Mouse (Mus musculus) hindbrain, embryonic 15.5 days (tissue): ENCODE results near the gene S100pbp. TPM values are rescaled to one million over a fixed set of nuclear protein-coding genes. Genes with fewer than 3 reads are reported as not detected.
A peak's percentile ranks its signal among the peaks of the same experiment; 100 is the strongest.

Source experiments
- ATAC-seq: fragments of 200-750 bp; cut with Nextera tagmentation; 2 replicates; pipeline ENCODE4 v1.8.0; 2017; ENCODE audit warnings: low read depth, moderate number of reproducible peaks, moderate TSS enrichment; ENCODE audit not compliant: low FRiP score
- H3K27ac ChIP-seq: fragments of 300-500 bp; sonication (generic); replicated peaks from 2 replicates; pipeline ENCODE4 v1.5.1; 2015; ENCODE audit warnings: mild to moderate bottlenecking, inconsistent platforms
- H3K27me3 ChIP-seq: fragments of 300-500 bp; sonication (generic); 2 replicates; pipeline ENCODE4 v1.6.1; 2015; ENCODE audit warnings: control low read depth, inconsistent platforms
- H3K36me3 ChIP-seq: fragments of 300-500 bp; sonication (generic); 2 replicates; pipeline ENCODE4 v1.6.1; 2015; ENCODE audit warnings: control low read depth, inconsistent platforms
- H3K4me1 ChIP-seq: fragments of 300-500 bp; sonication (generic); replicated peaks from 2 replicates; pipeline ENCODE4 v1.6.1; 2015; ENCODE audit warnings: control low read depth, inconsistent platforms
- H3K4me2 ChIP-seq: fragments of 300-500 bp; sonication (generic); 2 replicates; pipeline ENCODE4 v1.6.1; 2015; ENCODE audit warnings: moderate library complexity, mild to moderate bottlenecking, inconsistent platforms
- H3K4me3 ChIP-seq: fragments of 300-500 bp; sonication (generic); 2 replicates; pipeline ENCODE4 v1.5.1; 2015; ENCODE audit warnings: mild to moderate bottlenecking, inconsistent platforms
- H3K9ac ChIP-seq: fragments of 300-500 bp; sonication (generic); 2 replicates; pipeline ENCODE4 v1.6.1; 2015; ENCODE audit warnings: inconsistent platforms
- H3K9me3 ChIP-seq: fragments of 300-500 bp; sonication (generic); 2 replicates; pipeline ENCODE4 v1.6.1; 2016; ENCODE audit warnings: control low read depth, inconsistent platforms
- WGBS: fragments of 180-500 bp; shearing (Covaris S2); methylation state at CpG from one replicate; pipeline ENCODE4 v1.1.7; 2015; 5-methylcytosine and 5-hydroxymethylcytosine counted together
- polyA plus RNA-seq: library from polyadenylated mRNA; unstranded; fragments of >200 nt; fragmentation: Nextera tagmentation; extraction: Ambion mirVana; gene quantifications from 2 replicates; pipeline ENCODE4 v1.2.1, GENCODE M21; 2015

The S100pbp gene
- polyA plus RNA-seq, 1 experiment from 2014 or later: 19.6 TPM

- peaks cover 5% of the 10 kb centered on the region; the same call in 1 of the 2 replicates for H3K36me3 ChIP-seq
- H3K27ac ChIP-seq: peak overlapping the region; percentile 84
- peak overlapping the region; percentile 0; the same call in 1 of the 2 replicates for H3K9ac ChIP-seq
- WGBS: 41% methylated on average over 16 of the region's 16 CpGs
- H3K4me1 ChIP-seq: peaks cover 40% of the 10 kb centered on the region
- H3K27me3 ChIP-seq: no peaks in the 10 kb centered on the region
- H3K4me3 ChIP-seq: no peak overlapping the region
- no peaks in the 10 kb centered on the region for H3K9me3 ChIP-seq
- H3K4me2 ChIP-seq: no peak overlapping the region
- ATAC-seq: peak; percentile 78
Observed at GRCm38 (mm10) chr4:129144401-129145367, 44.8 kb downstream of the S100pbp start.

GRCm38 (mm10) chr4:129143509-129143908 lies 46.0 kb downstream of the S100pbp start:
- 0 out of 2 replicates have a peak, but pooled peaks cover 1% of the 10 kb centered on the region for H3K27me3 ChIP-seq
- no peaks in the 10 kb centered on the region for H3K9me3 ChIP-seq
- WGBS: 91% methylated on average over 5 of the region's 5 CpGs
- H3K4me1 ChIP-seq: peaks cover 39% of the 10 kb centered on the region
- ATAC-seq: no peak
- H3K36me3 ChIP-seq: no peaks in the 10 kb centered on the region
- no peak overlapping the region for H3K4me2 ChIP-seq
- H3K9ac ChIP-seq: no peak overlapping the region
- no peak overlapping the region for H3K4me3 ChIP-seq
- H3K27ac ChIP-seq: peak overlapping the region; percentile 84; the same call in 1 of the 2 replicates

DNA sequence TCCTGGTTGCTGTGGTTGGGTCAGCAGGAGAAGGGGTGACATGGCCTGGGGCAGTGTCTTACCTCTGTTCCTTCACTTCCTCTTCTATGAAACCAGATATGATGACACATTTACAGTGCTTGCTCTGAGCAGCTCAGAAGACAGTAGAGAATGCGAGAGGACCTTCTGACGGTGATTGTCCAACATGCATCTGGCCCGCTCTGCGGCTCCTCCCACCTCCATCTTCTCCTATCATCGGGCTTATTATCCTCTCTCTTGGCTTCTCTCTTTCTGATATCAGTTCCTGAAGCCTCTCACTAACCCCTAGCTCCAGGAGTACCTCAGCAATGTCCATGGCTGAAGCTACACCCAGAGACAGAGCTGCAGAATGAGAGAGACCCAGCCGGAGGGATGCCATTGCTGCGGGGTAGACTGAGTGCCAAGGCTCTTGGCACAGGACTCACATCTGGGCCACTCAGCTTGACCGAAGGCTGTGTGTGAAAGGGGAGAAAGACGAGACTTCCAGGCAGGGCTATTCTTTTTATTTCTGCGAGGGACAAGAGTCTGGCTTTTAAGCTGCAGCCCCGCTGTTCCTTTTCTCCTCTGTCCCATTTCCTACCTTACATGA lies 47.0 kb downstream of the S100pbp start:
- H3K9ac ChIP-seq: no peak overlapping the region
- ATAC-seq: no peak
- 77% methylated on average over 11 of the region's 11 CpGs for WGBS
- H3K27ac ChIP-seq: 0 out of 2 replicates have a peak overlapping the region, but pooled peaks have one; percentile 14
- no peaks in the 10 kb centered on the region for H3K9me3 ChIP-seq
- H3K36me3 ChIP-seq: no peaks in the 10 kb centered on the region
- H3K4me1 ChIP-seq: peaks cover 41% of the 10 kb centered on the region
- no peak overlapping the region for H3K4me3 ChIP-seq
- H3K27me3 ChIP-seq: 0 out of 2 replicates have a peak, but pooled peaks cover 4% of the 10 kb centered on the region
- H3K4me2 ChIP-seq: no peak overlapping the region

GRCm38 (mm10) chr4:129141560-129142438 lies 47.7 kb downstream of the S100pbp start:
- no peak for ATAC-seq
- Histone ChIP-seq H3K9ac (no peak overlapping the region), H3K4me3 (no peak overlapping the region), H3K27me3 (0 out of 2 replicates have a peak, but pooled peaks cover 4% of the 10 kb centered on the region), H3K36me3 (no peaks in the 10 kb centered on the region), H3K4me2 (no peak overlapping the region), H3K27ac (peak overlapping the region; percentile 25; the same call in 1 of the 2 replicates), H3K9me3 (no peaks in the 10 kb centered on the region), H3K4me1 (peaks cover 47% of the 10 kb centered on the region)
- 63% methylated on average over 17 of the region's 17 CpGs for WGBS

DNA sequence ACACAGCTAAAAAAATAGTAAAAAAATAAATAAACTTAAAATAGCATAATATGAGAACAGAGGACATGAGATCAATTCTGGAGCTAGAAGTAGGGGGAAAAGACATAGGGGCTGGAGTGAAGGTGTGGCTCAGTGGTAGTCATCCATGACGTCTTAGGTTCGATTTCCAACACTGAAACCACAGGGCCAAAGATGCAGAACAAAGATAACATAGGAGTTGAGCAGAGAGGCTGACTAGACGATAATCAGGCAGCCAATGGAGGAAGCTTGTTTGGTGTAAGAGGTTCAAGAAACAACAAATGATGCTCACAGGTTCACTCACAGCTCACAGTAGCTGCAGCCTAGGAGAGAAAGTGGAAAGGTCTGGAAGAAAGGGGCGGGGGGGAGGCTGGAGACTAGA lies 48.7 kb downstream of the S100pbp start:
- WGBS: 88% methylated on average over 4 of the region's 4 CpGs
- ATAC-seq: no peak

GRCm38 (mm10) chr4:129139642-129140041 lies 49.9 kb downstream of the S100pbp start:
- H3K4me3 ChIP-seq: no peak overlapping the region
- no peak overlapping the region for H3K9ac ChIP-seq
- no peak overlapping the region for H3K27ac ChIP-seq
- no peaks in the 10 kb centered on the region for H3K36me3 ChIP-seq
- H3K27me3 ChIP-seq: 0 out of 2 replicates have a peak, but pooled peaks cover 8% of the 10 kb centered on the region
- H3K9me3 ChIP-seq: no peaks in the 10 kb centered on the region
- H3K4me1 ChIP-seq: peaks cover 48% of the 10 kb centered on the region
- WGBS: 88% methylated on average over 5 of the region's 5 CpGs
- no peak for ATAC-seq
- no peak overlapping the region for H3K4me2 ChIP-seq

More for the DNA sequence above, 48.7 kb downstream of the S100pbp start:
- Histone ChIP-seq H3K9me3 (no peaks in the 10 kb centered on the region), H3K36me3 (no peaks in the 10 kb centered on the region), H3K4me1 (peaks cover 53% of the 10 kb centered on the region), H3K9ac (no peak overlapping the region), H3K4me3 (no peak overlapping the region), H3K27ac (no peak overlapping the region), H3K27me3 (0 out of 2 replicates have a peak, but pooled peaks cover 4% of the 10 kb centered on the region), H3K4me2 (no peak overlapping the region)

GRCm38 (mm10) chr4:129137392-129138321 lies 51.9 kb downstream of the S100pbp start:
- WGBS: 43% methylated on average over 14 of the region's 14 CpGs
- Histone ChIP-seq H3K9me3 (no peaks in the 10 kb centered on the region), H3K4me1 (peaks cover 36% of the 10 kb centered on the region)

DNA sequence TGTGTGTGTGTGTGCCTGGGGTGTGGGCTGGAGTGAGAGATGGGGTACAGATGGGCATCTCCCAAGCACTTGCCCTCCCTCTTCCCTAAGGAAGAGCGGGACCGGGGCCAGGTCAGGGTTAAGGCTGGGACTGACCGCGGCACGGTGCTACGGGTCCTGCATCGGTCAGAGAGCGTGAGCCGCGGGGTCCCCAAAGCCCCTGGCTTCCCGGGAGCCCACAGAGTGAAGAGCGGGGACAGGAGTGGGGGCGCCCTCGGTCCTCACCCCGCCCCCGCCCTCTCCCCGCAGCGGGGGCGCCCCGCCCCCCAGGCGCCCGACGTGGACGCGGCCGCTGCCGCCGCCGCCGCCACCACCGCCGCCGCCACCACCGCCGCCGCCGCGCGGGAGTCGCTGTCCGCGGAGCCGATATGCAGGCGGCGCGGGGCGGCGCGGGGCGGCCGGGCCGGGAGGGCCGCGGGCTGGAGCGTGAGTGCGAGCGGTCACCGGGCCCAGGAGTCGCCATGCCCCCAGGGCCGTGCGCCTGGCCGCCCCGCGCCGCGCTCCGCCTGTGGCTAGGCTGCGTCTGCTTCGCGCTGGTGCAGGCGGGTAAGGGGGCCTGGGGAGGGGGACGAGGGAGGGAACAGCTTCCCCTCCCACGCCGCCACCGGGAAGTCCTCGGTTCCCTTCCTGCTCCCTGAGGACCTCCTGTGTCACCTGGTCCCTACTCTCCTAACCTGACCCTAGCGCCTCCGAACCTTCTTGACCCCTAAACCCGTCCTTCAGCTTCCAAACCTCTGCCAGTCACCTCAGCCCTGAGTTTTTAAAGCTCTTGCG lies 52.7 kb downstream of the S100pbp start, which contains the start of gene Fndc5:
Gene Fndc5 (plus strand): TSS at position 421 of the 813 bp plus-strand sequence.
- Histone ChIP-seq H3K4me1 (peaks cover 27% of the 10 kb centered on the region), H3K4me3 (peak within 1 kb of the TSS; percentile 56), H3K4me2 (peak within 1 kb of the TSS; percentile 97), H3K27me3 (0 out of 2 replicates have a peak, but pooled peaks cover 8% of the 10 kb centered on the region), H3K9me3 (no peaks in the 10 kb centered on the region), H3K9ac (peak within 1 kb of the TSS; percentile 67), H3K36me3 (no peaks in the 10 kb centered on the region), H3K27ac (no peak within 1 kb of the TSS)
- 3% methylated on average over 21 of the region's 80 CpGs for WGBS
- 0 out of 2 replicates have a peak, but pooled peaks have one; percentile 21 for ATAC-seq

More at GRCm38 (mm10) chr4:129137392-129138321, 51.9 kb downstream of the S100pbp start:
- Histone ChIP-seq H3K36me3 (no peaks in the 10 kb centered on the region), H3K27me3 (0 out of 2 replicates have a peak, but pooled peaks cover 8% of the 10 kb centered on the region), H3K4me3 (peak overlapping the region; percentile 56), H3K27ac (no peak overlapping the region), H3K4me2 (peak overlapping the region; percentile 97), H3K9ac (peak overlapping the region; percentile 67)
- ATAC-seq: no peak

DNA sequence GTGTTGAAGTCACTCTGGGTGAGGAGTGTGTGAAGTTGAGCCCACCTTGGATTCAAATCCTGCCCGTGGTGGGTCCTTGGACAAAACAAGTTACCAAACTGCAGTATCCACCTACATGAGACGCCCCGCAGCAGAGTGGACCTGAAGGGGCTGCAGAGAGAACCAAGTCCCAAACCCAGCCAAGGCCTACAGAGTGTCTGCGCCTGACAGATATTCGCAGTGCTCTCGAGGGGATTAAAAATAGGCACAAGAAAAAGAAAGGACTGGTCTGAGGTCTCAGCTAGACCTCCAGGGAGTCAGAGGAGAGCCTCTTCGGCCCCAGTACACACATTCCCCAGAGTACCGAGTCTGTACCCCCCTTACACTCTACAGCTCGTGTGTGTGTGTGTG lies 53.3 kb downstream of the S100pbp start:
- Histone ChIP-seq H3K36me3 (no peaks in the 10 kb centered on the region), H3K9me3 (no peaks in the 10 kb centered on the region), H3K4me2 (peak overlapping the region; percentile 97), H3K27me3 (0 out of 2 replicates have a peak, but pooled peaks cover 8% of the 10 kb centered on the region), H3K9ac (peak overlapping the region; percentile 67), H3K4me3 (peak overlapping the region; percentile 56), H3K4me1 (peaks cover 23% of the 10 kb centered on the region), H3K27ac (no peak overlapping the region)
- no peak for ATAC-seq
- 38% methylated on average over 9 of the region's 9 CpGs for WGBS

- 61% methylated on average over 2 of the region's 2 CpGs for WGBS
- H3K4me3 ChIP-seq: no peak overlapping the region
Observed at GRCm38 (mm10) chr4:129135637-129136036, 53.9 kb downstream of the S100pbp start.

More at GRCm38 (mm10) chr4:129135637-129136036, 53.9 kb downstream of the S100pbp start:
- peaks cover 27% of the 10 kb centered on the region for H3K4me1 ChIP-seq
- H3K9ac ChIP-seq: no peak overlapping the region
- no peak overlapping the region for H3K4me2 ChIP-seq
- H3K36me3 ChIP-seq: no peaks in the 10 kb centered on the region
- no peaks in the 10 kb centered on the region for H3K9me3 ChIP-seq
- H3K27me3 ChIP-seq: 0 out of 2 replicates have a peak, but pooled peaks cover 8% of the 10 kb centered on the region
- no peak for ATAC-seq
- H3K27ac ChIP-seq: no peak overlapping the region
